Mouse (Mus musculus) heart, embryonic 16.5 days (tissue): ENCODE results near the gene D630023F18Rik. TPM values are rescaled to one million over a fixed set of nuclear protein-coding genes. Genes with fewer than 3 reads are reported as not detected.

Experiments used
- ATAC-seq: fragments of 200-750 bp; cut with Nextera tagmentation; replicated peaks from 2 replicates; pipeline ENCODE4 v1.8.0; 2017; ENCODE audit warnings: moderate number of reproducible peaks; ENCODE audit not compliant: insufficient read depth, low FRiP score; ENCODE audit errors: extremely low read depth
- H3K27ac ChIP-seq: fragments of 300-500 bp; sonication (generic); 2 replicates; pipeline ENCODE4 v1.5.1; 2014; ENCODE audit warnings: mild to moderate bottlenecking, low read length, control low read depth, moderate library complexity
- H3K27me3 ChIP-seq: fragments of 300-500 bp; sonication (generic); 2 replicates; pipeline ENCODE4 v1.6.1; 2014; ENCODE audit warnings: low read length, mixed read lengths; ENCODE audit not compliant: control insufficient read depth, insufficient read depth
- H3K36me3 ChIP-seq: fragments of 300-500 bp; sonication (generic); 2 replicates; pipeline ENCODE4 v1.6.1; 2014; ENCODE audit not compliant: control insufficient read depth, insufficient read depth
- H3K4me1 ChIP-seq: fragments of 300-500 bp; sonication (generic); 2 replicates; pipeline ENCODE4 v1.6.1; 2014; ENCODE audit warnings: low read length, mixed read lengths; ENCODE audit not compliant: control insufficient read depth, insufficient read depth
- H3K4me2 ChIP-seq: fragments of 300-500 bp; sonication (generic); 2 replicates; pipeline ENCODE4 v1.6.1; 2014; ENCODE audit warnings: low read depth, mild to moderate bottlenecking, control low read depth, low read length
- H3K4me3 ChIP-seq: fragments of 300-500 bp; sonication (generic); 2 replicates; pipeline ENCODE4 v1.5.1; 2014; ENCODE audit warnings: mild to moderate bottlenecking, control low read depth, low read length
- H3K9ac ChIP-seq: fragments of 300-500 bp; sonication (generic); 2 replicates; pipeline ENCODE4 v1.6.1; 2014; ENCODE audit warnings: low read length, control low read depth
- H3K9me3 ChIP-seq: fragments of 300-500 bp; sonication (generic); replicated peaks from 2 replicates; pipeline ENCODE4 v1.6.1; 2016; ENCODE audit warnings: low read length; ENCODE audit not compliant: control insufficient read depth
- WGBS: fragments of 180-500 bp; shearing (Covaris S2); extraction: QIAGEN DNeasy Blood & Tissue Kit; methylation state at CpG from one replicate; pipeline ENCODE4 v1.1.7; 2014; 5-methylcytosine and 5-hydroxymethylcytosine counted together
- polyA plus RNA-seq: library from polyadenylated mRNA; unstranded; fragments of >200 nt; fragmentation: Nextera tagmentation; extraction: Ambion mirVana; gene quantifications from 2 replicates; pipeline ENCODE4 v1.2.1, GENCODE M21; 2015

D630023F18Rik gene
- polyA plus RNA-seq, 1 experiment from 2014 or later: 0.42 TPM

- no peaks in the 10 kb centered on the region for H3K27me3 ChIP-seq
- H3K9me3 ChIP-seq: no peaks in the 10 kb centered on the region
- no peak overlapping the region for H3K4me3 ChIP-seq
- peak; percentile 14; the same call in 1 of the 2 replicates for ATAC-seq
- WGBS: 66% methylated on average over 8 of the region's 8 CpGs
- H3K9ac ChIP-seq: no peak overlapping the region
- no peak overlapping the region for H3K27ac ChIP-seq
- H3K4me1 ChIP-seq: no peaks in the 10 kb centered on the region
- no peaks in the 10 kb centered on the region for H3K36me3 ChIP-seq
- H3K4me2 ChIP-seq: no peak overlapping the region
These were observed 4.7 kb downstream of the D630023F18Rik start for GRCm38 (mm10) chr1:65118150-65118913.

- no peak overlapping the region for H3K4me3 ChIP-seq
- H3K27me3 ChIP-seq: no peaks in the 10 kb centered on the region
- no peak for ATAC-seq
- WGBS: 86% methylated on average over 5 of the region's 5 CpGs
- no peak overlapping the region for H3K27ac ChIP-seq
- no peaks in the 10 kb centered on the region for H3K36me3 ChIP-seq
- peaks cover 3% of the 10 kb centered on the region; the same call in 1 of the 2 replicates for H3K4me1 ChIP-seq
- no peaks in the 10 kb centered on the region for H3K9me3 ChIP-seq
- H3K9ac ChIP-seq: no peak overlapping the region
- H3K4me2 ChIP-seq: no peak overlapping the region
These were observed 9.4 kb downstream of the D630023F18Rik start for GRCm38 (mm10) chr1:65113536-65114172.

GRCm38 (mm10) chr1:65112807-65113196, 10.2 kb downstream of the D630023F18Rik start:
- H3K9me3 ChIP-seq: no peaks in the 10 kb centered on the region
- H3K4me2 ChIP-seq: peak overlapping the region; percentile 53
- H3K9ac ChIP-seq: peak overlapping the region; percentile 23; the same call in 1 of the 2 replicates
- ATAC-seq: no peak
- no peak overlapping the region for H3K27ac ChIP-seq
- H3K27me3 ChIP-seq: no peaks in the 10 kb centered on the region
- H3K4me1 ChIP-seq: peaks cover 3% of the 10 kb centered on the region; the same call in 1 of the 2 replicates
- 49% methylated on average over 14 of the region's 14 CpGs for WGBS
- H3K4me3 ChIP-seq: peak overlapping the region; percentile 13; the same call in 1 of the 2 replicates
- H3K36me3 ChIP-seq: no peaks in the 10 kb centered on the region

DNA sequence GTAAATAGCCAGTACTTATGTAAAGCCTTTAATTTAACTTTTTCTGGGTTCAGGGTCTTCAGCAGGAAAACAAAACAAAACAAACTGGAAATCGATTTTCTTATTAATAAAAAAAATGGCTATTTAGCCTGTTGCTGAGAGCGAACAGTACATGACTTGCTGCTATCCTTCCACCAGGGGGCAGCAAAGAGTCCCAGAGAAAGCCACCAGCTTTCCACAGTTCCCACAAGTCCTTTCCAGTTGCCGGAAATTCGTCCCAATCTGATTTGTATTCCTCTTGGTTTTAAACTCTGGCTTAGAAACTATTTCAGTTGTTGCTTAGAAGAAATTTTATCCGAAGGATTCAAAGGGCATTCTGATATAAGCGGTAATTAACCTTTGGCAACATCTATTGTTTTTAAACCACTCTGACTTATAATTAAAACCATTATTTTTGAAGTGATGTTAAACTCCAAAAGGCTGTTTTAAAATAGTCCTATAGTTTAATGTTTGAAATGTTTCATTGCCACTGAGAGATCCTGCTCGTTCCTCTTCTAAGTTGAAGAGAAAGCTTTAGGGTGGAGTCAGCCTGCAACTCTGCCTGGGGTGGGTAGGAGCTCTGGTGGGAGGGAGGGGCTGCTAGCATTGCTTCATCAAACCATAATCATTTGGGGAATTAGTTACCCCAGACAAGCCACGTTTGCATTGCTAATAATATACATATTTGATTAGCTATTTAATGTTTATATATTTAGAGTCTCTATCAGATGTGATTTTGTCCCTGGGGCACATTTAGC, 10.8 kb downstream of the D630023F18Rik start:
- ATAC-seq: no peak
- Histone ChIP-seq H3K4me3 (peak overlapping the region; percentile 24), H3K9ac (peak overlapping the region; percentile 23; the same call in 1 of the 2 replicates), H3K9me3 (no peaks in the 10 kb centered on the region), H3K36me3 (no peaks in the 10 kb centered on the region), H3K4me2 (peak overlapping the region; percentile 53), H3K27ac (no peak overlapping the region), H3K27me3 (no peaks in the 10 kb centered on the region), H3K4me1 (peaks cover 3% of the 10 kb centered on the region; the same call in 1 of the 2 replicates)
- WGBS: 7% methylated on average over 8 of the region's 8 CpGs

- no peak overlapping the region for H3K27ac ChIP-seq
- no peaks in the 10 kb centered on the region for H3K27me3 ChIP-seq
- ATAC-seq: no peak
- H3K9me3 ChIP-seq: no peaks in the 10 kb centered on the region
- no peak overlapping the region for H3K4me3 ChIP-seq
- 0 out of 2 replicates have a peak overlapping the region, but pooled peaks have one; percentile 13 for H3K4me2 ChIP-seq
- H3K4me1 ChIP-seq: peaks cover 3% of the 10 kb centered on the region; the same call in 1 of the 2 replicates
- H3K36me3 ChIP-seq: no peaks in the 10 kb centered on the region
- H3K9ac ChIP-seq: no peak overlapping the region
- WGBS: 64% methylated on average over 25 of the region's 25 CpGs
These were observed 13.1 kb downstream of the D630023F18Rik start for GRCm38 (mm10) chr1:65109756-65110435.

- peaks cover 3% of the 10 kb centered on the region; the same call in 1 of the 2 replicates for H3K4me1 ChIP-seq
- no peaks in the 10 kb centered on the region for H3K27me3 ChIP-seq
- H3K27ac ChIP-seq: no peak overlapping the region
- H3K9me3 ChIP-seq: no peaks in the 10 kb centered on the region
- H3K4me2 ChIP-seq: no peak overlapping the region
- H3K4me3 ChIP-seq: no peak overlapping the region
- 85% methylated on average over 8 of the region's 8 CpGs for WGBS
- no peak overlapping the region for H3K9ac ChIP-seq
- ATAC-seq: no peak
- no peaks in the 10 kb centered on the region for H3K36me3 ChIP-seq
These were observed 13.8 kb downstream of the D630023F18Rik start for GRCm38 (mm10) chr1:65109196-65109595.

DNA sequence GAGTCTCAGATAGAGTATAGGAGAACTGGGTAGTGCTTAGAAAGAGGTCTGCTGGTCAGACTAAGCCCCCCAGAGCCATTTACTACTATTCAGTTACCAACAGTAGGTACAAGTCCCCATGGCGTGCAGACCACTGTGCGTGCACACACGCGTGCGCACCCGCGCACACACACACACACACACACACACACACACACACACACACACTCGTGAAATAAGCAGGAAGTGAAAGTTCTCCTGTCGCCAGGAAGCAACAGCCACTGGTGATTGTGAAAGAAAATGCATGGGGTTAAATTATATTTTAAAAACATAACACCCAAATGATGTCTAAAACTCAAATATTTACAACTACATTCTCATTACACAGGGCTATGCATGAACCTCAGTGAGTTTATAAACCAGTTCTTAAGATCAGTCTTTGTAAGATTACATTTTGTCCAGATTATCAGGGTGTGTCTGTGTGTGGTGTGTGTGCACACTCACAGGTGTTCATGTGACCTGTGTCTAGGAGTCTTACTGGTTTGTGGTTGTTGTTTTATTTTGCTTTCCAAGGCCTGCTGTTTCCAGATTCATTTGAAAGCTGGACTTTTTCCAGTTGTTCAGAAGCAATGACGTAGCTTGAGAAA, 15.2 kb downstream of the D630023F18Rik start:
- Histone ChIP-seq H3K4me1 (peaks cover 3% of the 10 kb centered on the region; the same call in 1 of the 2 replicates), H3K27me3 (no peaks in the 10 kb centered on the region), H3K36me3 (no peaks in the 10 kb centered on the region), H3K27ac (no peak overlapping the region), H3K9me3 (no peaks in the 10 kb centered on the region), H3K4me3 (no peak overlapping the region), H3K4me2 (no peak overlapping the region), H3K9ac (no peak overlapping the region)
- 79% methylated on average over 10 of the region's 10 CpGs for WGBS
- ATAC-seq: no peak

DNA sequence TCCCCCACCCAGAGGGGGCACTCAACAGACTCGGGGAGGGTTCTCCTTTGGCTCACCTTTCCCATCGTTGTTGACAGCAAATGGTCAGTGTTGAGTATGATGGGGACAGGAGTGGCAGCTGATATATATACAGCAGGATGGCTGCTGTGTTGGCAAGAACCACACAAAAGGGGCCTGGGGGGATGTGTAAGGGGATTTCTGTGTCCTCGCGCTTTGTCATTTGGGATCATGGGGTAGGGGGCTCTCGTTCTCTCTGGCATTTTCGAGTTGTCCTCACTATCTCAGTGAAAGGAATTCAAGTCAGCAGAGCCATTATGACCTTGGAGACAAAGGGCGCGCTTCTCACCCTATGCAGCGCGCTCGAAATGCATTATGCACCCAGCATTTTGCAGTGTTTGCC, 19.7 kb downstream of the D630023F18Rik start, which contains the start of gene Cryga:
TSS of gene Cryga (minus strand) at position 101 of the 400 bp plus-strand sequence.
- ATAC-seq: no peak
- WGBS: 81% methylated on average over 11 of the region's 11 CpGs
- Histone ChIP-seq H3K4me2 (no peak within 1 kb of the TSS), H3K27ac (no peak within 1 kb of the TSS), H3K36me3 (no peaks in the 10 kb centered on the region), H3K4me3 (no peak within 1 kb of the TSS), H3K27me3 (no peaks in the 10 kb centered on the region), H3K9ac (no peak within 1 kb of the TSS), H3K4me1 (no peaks in the 10 kb centered on the region), H3K9me3 (no peaks in the 10 kb centered on the region)
